20 mouse cellular contexts compared by ENCODE assay signal in the genomic region with DNA sequence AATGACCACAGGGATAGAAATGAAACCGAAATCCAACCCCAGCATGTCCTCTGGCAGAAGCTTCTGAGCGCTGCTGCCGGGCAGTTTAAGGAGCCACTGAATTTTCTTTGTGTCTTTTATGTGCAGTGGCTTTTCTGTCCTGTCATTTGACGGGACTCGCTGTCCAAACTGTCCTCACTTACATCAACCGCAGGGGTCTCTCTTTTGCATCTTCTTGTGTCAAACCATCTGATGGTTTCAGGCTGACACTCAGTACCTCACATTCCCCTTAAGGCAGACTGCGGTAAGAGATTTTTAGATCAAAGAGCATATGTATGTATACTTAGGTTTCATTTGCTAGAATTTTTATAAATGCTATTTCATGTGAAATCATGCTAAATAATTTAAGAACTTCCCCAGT.
DNase-seq lines count a peak whose midpoint lies in the region; ATAC-seq and TF ChIP-seq lines count a peak whose summit lies in the region.
"Had no signal": no experiment of that assay in that cellular context is flagged by ENCODE, and none has a peak within 500 bp of the region (broad histone marks: within the 10 kb centered on the region; RNA-seq: fewer than 3 reads in every experiment).

No protein-coding gene starts in this region.

- no peaks in the 10 kb centered on the region for H3K4me1 ChIP-seq in midbrain, postnatal 0 days (ENCODE audit: insufficient read depth, low read length)
- H3K4me1 ChIP-seq: forebrain, embryonic 13.5 days had no signal

- TF ChIP-seq CTCF in gastrocnemius, adult 2 months (IDR thresholded peaks at IDR 0.05) = no peak
- no peak for TF ChIP-seq CTCF in brain, embryonic 14.5 days (IDR thresholded peaks at IDR 0.05; ENCODE audit: borderline replicate concordance, extremely low read depth, insufficient read depth, insufficient read length)
- TF ChIP-seq CTCF in midbrain, postnatal 0 days (IDR thresholded peaks at IDR 0.05) = no peak; the same call in 1 of the 2 replicates

- no peaks in the 10 kb centered on the region for H3K9me3 ChIP-seq in midbrain, postnatal 0 days (ENCODE audit: low read length)
- H3K9me3 ChIP-seq: embryonic facial prominence, embryonic 13.5 days; forebrain, embryonic 13.5 days; hindbrain, embryonic 10.5 days had no signal

- no peak for ATAC-seq in midbrain, postnatal 0 days (ENCODE audit: low FRiP score)
- ATAC-seq: activated CD4-positive, CD25-positive, alpha-beta regulatory T cell, adult 4 months; forebrain, embryonic 13.5 days; Patski had no signal

- no peak overlapping the region for H3K27ac ChIP-seq in gastrocnemius, adult 2 months
- H3K27ac ChIP-seq in midbrain, postnatal 0 days (ENCODE audit: low read depth, low read length) = no peak overlapping the region
- H3K27ac ChIP-seq: embryonic facial prominence, embryonic 13.5 days; forebrain, embryonic 13.5 days; heart, adult 2 months; hindbrain, embryonic 10.5 days; hindbrain, embryonic 14.5 days had no signal

- H3K9ac ChIP-seq in midbrain, postnatal 0 days (replicated peaks; ENCODE audit: low read length, poor library complexity, severe bottlenecking) = no peak overlapping the region
- H3K9ac ChIP-seq: embryonic facial prominence, embryonic 13.5 days; forebrain, embryonic 13.5 days; hindbrain, embryonic 14.5 days had no signal

- WGBS in midbrain, postnatal 0 days = 25% methylated on average over 7 of the region's 7 CpGs

- H3K4me3 ChIP-seq in gastrocnemius, adult 2 months = peak overlapping the region; percentile 41
- H3K4me3 ChIP-seq in midbrain, postnatal 0 days (ENCODE audit: low read depth, low read length) = no peak overlapping the region
- H3K4me3 ChIP-seq: embryonic facial prominence, embryonic 13.5 days; forebrain, embryonic 13.5 days; heart, adult 2 months; hindbrain, embryonic 10.5 days had no signal

- no peaks in the 10 kb centered on the region for H3K27me3 ChIP-seq in midbrain, postnatal 0 days (ENCODE audit: insufficient read depth, low read length)
- H3K27me3 ChIP-seq: forebrain, embryonic 13.5 days had no signal

- H3K36me3 ChIP-seq in midbrain, postnatal 0 days (ENCODE audit: insufficient read depth, low read length) = no peaks in the 10 kb centered on the region
- H3K36me3 ChIP-seq: embryonic facial prominence, embryonic 13.5 days; hindbrain, embryonic 10.5 days had no signal

- intact Hi-C loops in gastrocnemius, adult 2 months (cut with DNase I) = no loop called here
- intact Hi-C loops in left cerebral cortex, postnatal 4 days (cut with DNase I) = no loop called here

- TF ChIP-seq POLR2A in brain, embryonic 14.5 days (IDR thresholded peaks at IDR 0.05; ENCODE audit: borderline replicate concordance, extremely low read depth, insufficient read depth, insufficient read length, poor library complexity, severe bottlenecking) = no peak

- DNase-seq in gastrocnemius, adult 2 months = no peak
- no peak for DNase-seq in gastrocnemius, adult 8-10 months (ENCODE audit: low spot score in 2 of 2)
- DNase-seq in left cerebral cortex, postnatal 4 days = peak; percentile 1
- no peak for DNase-seq in left cerebral cortex, adult 11 months (ENCODE audit: low spot score)
- DNase-seq in brain, embryonic 14.5 days (ENCODE audit: low read depth) = peak; percentile 43
- peak; percentile 8 for DNase-seq in midbrain, postnatal 0 days (ENCODE audit: low spot score)
- DNase-seq in spleen, postnatal 4 days (ENCODE audit: low spot score in 2 of 2) = no peak
- DNase-seq: adrenal gland, postnatal 14 days; cerebellum, adult 18-20 months; cerebellum, adult 9-11 months; cerebellum, postnatal 36 days; gastrocnemius, postnatal 10 days; heart, adult 2 months had no signal

- H3K4me2 ChIP-seq in midbrain, postnatal 0 days (ENCODE audit: low read depth, low read length, poor library complexity, severe bottlenecking) = no peak overlapping the region
- H3K4me2 ChIP-seq: embryonic facial prominence, embryonic 13.5 days; forebrain, embryonic 13.5 days; heart, embryonic 11.5 days; hindbrain, embryonic 14.5 days had no signal

Comparison
In these comparisons a context has a peak if more than half of its experiments do, and no peak if none do; other contexts are left out.
1. DNase-seq: peak in left cerebral cortex, postnatal 4 days (single experiment), brain, embryonic 14.5 days (single experiment) and midbrain, postnatal 0 days (single experiment); none in gastrocnemius, adult 2 months (single experiment), gastrocnemius, adult 8-10 months (0 of 2), left cerebral cortex, adult 11 months (single experiment) and spleen, postnatal 4 days (0 of 2).